Comparison of ENCODE assay signal across 8 mouse cellular contexts in the genomic region with DNA sequence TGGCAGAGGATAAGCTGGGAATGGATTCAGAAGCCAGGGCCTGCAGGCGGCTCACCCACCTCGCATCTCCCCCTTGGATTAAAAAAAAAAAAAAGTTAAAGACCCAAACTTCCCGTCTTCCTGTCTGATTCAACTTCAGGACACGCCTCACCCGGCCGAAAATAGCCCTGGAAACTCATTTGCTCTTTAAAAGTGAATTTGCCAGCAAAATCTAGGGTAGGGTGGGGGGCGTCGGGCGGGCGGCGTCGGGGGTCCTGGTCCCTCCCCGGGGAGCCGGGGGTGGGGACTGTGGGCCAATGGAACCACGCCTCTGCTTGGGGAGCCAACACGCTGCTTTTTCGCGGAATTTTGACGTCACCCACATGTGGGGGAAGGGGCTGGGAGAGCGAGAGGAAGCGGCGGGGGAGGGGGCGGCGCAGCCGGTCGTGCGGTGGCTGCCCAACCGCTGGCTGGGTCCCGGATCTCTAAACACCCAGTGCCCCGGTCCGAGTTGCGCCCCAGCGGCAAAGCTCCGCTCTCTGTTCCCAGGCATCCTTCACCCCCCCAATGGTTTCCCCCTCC. TPM values are rescaled to one million over a fixed set of nuclear protein-coding genes. Genes with fewer than 3 reads are reported as not detected.
DNase-seq lines count a peak whose midpoint lies in the region; ATAC-seq lines count a peak whose summit lies in the region.

No protein-coding gene starts in this region.

- peaks cover 24% of the 10 kb centered on the region for H3K4me1 ChIP-seq in forebrain, embryonic 14.5 days (ENCODE audit: control insufficient read depth, insufficient read depth, low read length)
- H3K4me1 ChIP-seq in hindbrain, embryonic 15.5 days (replicated peaks) = peaks cover 60% of the 10 kb centered on the region
- peaks cover 53% of the 10 kb centered on the region for H3K4me1 ChIP-seq in liver, embryonic 12.5 days
- H3K4me1 ChIP-seq in neural tube, embryonic 11.5 days (ENCODE audit: control insufficient read depth, insufficient read depth, low read length) = peaks cover 35% of the 10 kb centered on the region

- ATAC-seq in activated CD4-positive, CD25-positive, alpha-beta regulatory T cell, adult 4 months = peak; percentile 16
- ATAC-seq in forebrain, embryonic 14.5 days = 0 out of 2 replicates have a peak, but pooled peaks have one; percentile 2
- ATAC-seq in hindbrain, embryonic 15.5 days (ENCODE audit: low FRiP score, low read depth) = no peak
- no peak for ATAC-seq in liver, embryonic 12.5 days
- ATAC-seq in neural tube, embryonic 11.5 days (ENCODE audit: insufficient read depth, low FRiP score, low TSS enrichment) = no peak
- no peak for ATAC-seq in erythroblast, adult 5-6 weeks (replicated peaks; ENCODE audit: low FRiP score, poor library complexity, severe bottlenecking)

- H3K4me3 ChIP-seq in forebrain, embryonic 14.5 days (ENCODE audit: low read depth, low read length) = peak overlapping the region; percentile 34
- peak overlapping the region; percentile 31 for H3K4me3 ChIP-seq in hindbrain, embryonic 15.5 days
- peak overlapping the region; percentile 67 for H3K4me3 ChIP-seq in liver, embryonic 12.5 days
- H3K4me3 ChIP-seq in neural tube, embryonic 11.5 days (ENCODE audit: low read depth, low read length) = peak overlapping the region; percentile 68

- 0% methylated on average over 33 of the region's 34 CpGs for WGBS in forebrain, embryonic 14.5 days
- WGBS in hindbrain, embryonic 15.5 days = 1% methylated on average over 28 of the region's 34 CpGs
- under 1% methylated on average over 34 of the region's 34 CpGs for WGBS in liver, embryonic 12.5 days (ENCODE audit: insufficient replicate concordance)
- WGBS in neural tube, embryonic 11.5 days = under 1% methylated on average over 33 of the region's 34 CpGs

- peaks cover 37% of the 10 kb centered on the region for H3K27me3 ChIP-seq in forebrain, embryonic 14.5 days (replicated peaks; ENCODE audit: control insufficient read depth, insufficient read depth, low read length)
- peaks cover 65% of the 10 kb centered on the region for H3K27me3 ChIP-seq in hindbrain, embryonic 15.5 days
- peaks cover 91% of the 10 kb centered on the region for H3K27me3 ChIP-seq in liver, embryonic 12.5 days (replicated peaks)
- peaks cover 24% of the 10 kb centered on the region for H3K27me3 ChIP-seq in neural tube, embryonic 11.5 days (ENCODE audit: control insufficient read depth, insufficient read depth, low read length)

- H3K9ac ChIP-seq in forebrain, embryonic 14.5 days (ENCODE audit: low read length) = peak overlapping the region; percentile 43; the same call in 1 of the 2 replicates
- H3K9ac ChIP-seq in hindbrain, embryonic 15.5 days = no peak overlapping the region; the same call in 1 of the 2 replicates
- peak overlapping the region; percentile 35 for H3K9ac ChIP-seq in liver, embryonic 12.5 days
- H3K9ac ChIP-seq in neural tube, embryonic 11.5 days (ENCODE audit: low read length) = peak overlapping the region; percentile 5; the same call in 1 of the 2 replicates

- H3K9me3 ChIP-seq in forebrain, embryonic 14.5 days (replicated peaks; ENCODE audit: control insufficient read depth, low read length) = no peaks in the 10 kb centered on the region
- H3K9me3 ChIP-seq in hindbrain, embryonic 15.5 days = no peaks in the 10 kb centered on the region
- H3K9me3 ChIP-seq in liver, embryonic 12.5 days (replicated peaks) = no peaks in the 10 kb centered on the region
- no peaks in the 10 kb centered on the region for H3K9me3 ChIP-seq in neural tube, embryonic 11.5 days (ENCODE audit: control insufficient read depth, low read length)

- peak; percentile 25 to 28 for DNase-seq in B cell, adult 2 months
- DNase-seq in forebrain, embryonic 14.5 days (ENCODE audit: low spot score) = peak; percentile 76
- peak; percentile 86 for DNase-seq in neural tube, embryonic 11.5 days (ENCODE audit: low spot score)
- DNase-seq in right cerebral cortex, postnatal 25 days = no peak

- peak overlapping the region; percentile 76 for H3K4me2 ChIP-seq in forebrain, embryonic 14.5 days (ENCODE audit: low read length)
- H3K4me2 ChIP-seq in hindbrain, embryonic 15.5 days = peak overlapping the region; percentile 83
- H3K4me2 ChIP-seq in liver, embryonic 12.5 days = peak overlapping the region; percentile 85
- peak overlapping the region; percentile 94 for H3K4me2 ChIP-seq in neural tube, embryonic 11.5 days (ENCODE audit: low read depth)

- H3K27ac ChIP-seq in forebrain, embryonic 14.5 days (ENCODE audit: low read depth, low read length) = no peak overlapping the region
- H3K27ac ChIP-seq in hindbrain, embryonic 15.5 days (replicated peaks) = no peak overlapping the region
- peak overlapping the region; percentile 51; the same call in 1 of the 2 replicates for H3K27ac ChIP-seq in liver, embryonic 12.5 days
- no peak overlapping the region for H3K27ac ChIP-seq in neural tube, embryonic 11.5 days (ENCODE audit: low read depth, low read length)

- H3K36me3 ChIP-seq in forebrain, embryonic 14.5 days (ENCODE audit: control insufficient read depth, insufficient read depth, low read length) = no peaks in the 10 kb centered on the region
- no peaks in the 10 kb centered on the region for H3K36me3 ChIP-seq in hindbrain, embryonic 15.5 days
- no peaks in the 10 kb centered on the region for H3K36me3 ChIP-seq in liver, embryonic 12.5 days
- no peaks in the 10 kb centered on the region for H3K36me3 ChIP-seq in neural tube, embryonic 11.5 days (ENCODE audit: control insufficient read depth, insufficient read depth, low read length)

RNA-seq across cellular contexts. Expression of a gene that starts 2.8 kb away (rescaled TPM):
- polyA plus RNA-seq in activated CD4-positive, CD25-positive, alpha-beta regulatory T cell, adult 4 months (2017; shearing (Covaris generic)) = 100 to 1,000 TPM; 863 to 906 TPM
- 1,278 and 1,343 TPM in 2 replicates for polyA plus RNA-seq in forebrain, embryonic 14.5 days (2014; fragmentation: Nextera tagmentation; extraction: Ambion mirVana)
- polyA plus RNA-seq in hindbrain, embryonic 15.5 days (2015; fragmentation: Nextera tagmentation; extraction: Ambion mirVana) = 288 and 507 TPM in 2 replicates
- 136 and 148 TPM in 2 replicates for polyA plus RNA-seq in liver, embryonic 12.5 days (2016; fragmentation: Nextera tagmentation; extraction: Ambion mirVana)
- polyA plus RNA-seq in neural tube, embryonic 11.5 days (2014; fragmentation: Nextera tagmentation; extraction: Ambion mirVana) = 934 and 952 TPM in 2 replicates
- total RNA-seq in erythroblast, adult 5-6 weeks (2015; ENCODE audit: low replicate concordance) = 12.5 and 314 TPM in 2 replicates
- 4.1 and 5.3 TPM in 2 replicates for total RNA-seq in erythroblast, adult 5-6 weeks (2017; ENCODE audit: low replicate concordance)

RNA-seq across cellular contexts. Expression of a gene that starts 45.4 kb away (rescaled TPM):
- polyA plus RNA-seq in activated CD4-positive, CD25-positive, alpha-beta regulatory T cell, adult 4 months (2017; shearing (Covaris generic)) = 1 to 10 TPM; 6.7 to 8.2 TPM
- 7.4 and 8.1 TPM in 2 replicates for polyA plus RNA-seq in forebrain, embryonic 14.5 days (2014; fragmentation: Nextera tagmentation; extraction: Ambion mirVana)
- polyA plus RNA-seq in hindbrain, embryonic 15.5 days (2015; fragmentation: Nextera tagmentation; extraction: Ambion mirVana) = 6.1 and 8.5 TPM in 2 replicates
- polyA plus RNA-seq in liver, embryonic 12.5 days (2016; fragmentation: Nextera tagmentation; extraction: Ambion mirVana) = 1.5 and 2.0 TPM in 2 replicates
- 7.3 and 7.8 TPM in 2 replicates for polyA plus RNA-seq in neural tube, embryonic 11.5 days (2014; fragmentation: Nextera tagmentation; extraction: Ambion mirVana)
- total RNA-seq in erythroblast, adult 5-6 weeks (2015; ENCODE audit: low replicate concordance) = 0.96 and 1.3 TPM in 2 replicates
- 1.6 and 1.8 TPM in 2 replicates for total RNA-seq in erythroblast, adult 5-6 weeks (2017; ENCODE audit: low replicate concordance)

Comparison
In these comparisons a context has a peak if more than half of its experiments do, and no peak if none do; other contexts are left out.
1. ATAC-seq: peak in activated CD4-positive, CD25-positive, alpha-beta regulatory T cell, adult 4 months (single experiment) and forebrain, embryonic 14.5 days (single experiment); none in hindbrain, embryonic 15.5 days (single experiment), liver, embryonic 12.5 days (single experiment), neural tube, embryonic 11.5 days (single experiment) and erythroblast, adult 5-6 weeks (single experiment).
2. Peak in every context shown above with its lines, with median percentiles within 50 percentile points of each other: H3K4me2 ChIP-seq and H3K4me3 ChIP-seq.